Mouse (Mus musculus): ENCODE data around the gene Fpgs.

- TF ChIP-seq POLR2A (IDR thresholded peaks at IDR 0.05; ENCODE audit: low read depth, low read length), result no peak
- TF ChIP-seq CTCF (IDR thresholded peaks at IDR 0.05; ENCODE audit: borderline replicate concordance, insufficient read depth, low read length), result no peak
Observed at GRCm38 (mm10) chr2:32709521-32710137, 5.7 kb upstream of the Fpgs start.

All from embryonic fibroblast, embryonic 13.5 days (primary cell).